Mouse (Mus musculus): ENCODE results near the gene Atxn10.

Gene Atxn10

GRCm38 (mm10) chr15:85336301-85336991 lies 401 bp downstream of the Atxn10 start:
- DNase-seq = peak; percentile 84

GRCm38 (mm10) chr15:85337219-85337618 lies 1.2 kb downstream of the Atxn10 start:
- no peak for DNase-seq

- DNase-seq = no peak
Measured at GRCm38 (mm10) chr15:85337979-85338378, 1.9 kb downstream of the Atxn10 start.

- DNase-seq = no peak
Measured at GRCm38 (mm10) chr15:85342246-85342645, 6.2 kb downstream of the Atxn10 start.

GRCm38 (mm10) chr15:85344673-85345072 lies 8.6 kb downstream of the Atxn10 start:
- DNase-seq = no peak

- DNase-seq = no peak
Measured at GRCm38 (mm10) chr15:85347058-85347700, 11.1 kb downstream of the Atxn10 start.

- no peak for DNase-seq
Measured at GRCm38 (mm10) chr15:85350144-85350543, 14.1 kb downstream of the Atxn10 start.

GRCm38 (mm10) chr15:85354060-85354459 lies 18.0 kb downstream of the Atxn10 start:
- DNase-seq = no peak

- no peak for DNase-seq
Measured at GRCm38 (mm10) chr15:85356112-85356511, 20.1 kb downstream of the Atxn10 start.

GRCm38 (mm10) chr15:85357465-85358225 lies 21.6 kb downstream of the Atxn10 start:
- no peak for DNase-seq

- DNase-seq = no peak
Measured at GRCm38 (mm10) chr15:85359483-85359882, 23.4 kb downstream of the Atxn10 start.

GRCm38 (mm10) chr15:85359901-85360300 lies 23.9 kb downstream of the Atxn10 start:
- DNase-seq = no peak

GRCm38 (mm10) chr15:85364366-85364765 lies 28.3 kb downstream of the Atxn10 start:
- no peak for DNase-seq

- no peak for DNase-seq
Measured at GRCm38 (mm10) chr15:85366938-85367337, 30.9 kb downstream of the Atxn10 start.

GRCm38 (mm10) chr15:85369765-85370164 lies 33.7 kb downstream of the Atxn10 start:
- DNase-seq = no peak

- no peak for DNase-seq
Measured at GRCm38 (mm10) chr15:85373125-85373524, 37.1 kb downstream of the Atxn10 start.

- no peak for DNase-seq
Measured at GRCm38 (mm10) chr15:85383477-85383876, 47.4 kb downstream of the Atxn10 start.

- DNase-seq = no peak
Measured at GRCm38 (mm10) chr15:85388696-85389095, 52.7 kb downstream of the Atxn10 start.

- no peak for DNase-seq
Measured at GRCm38 (mm10) chr15:85389915-85390314, 53.9 kb downstream of the Atxn10 start.

GRCm38 (mm10) chr15:85395360-85395759 lies 59.3 kb downstream of the Atxn10 start:
- no peak for DNase-seq

- no peak for DNase-seq
Measured at GRCm38 (mm10) chr15:85401926-85402325, 65.9 kb downstream of the Atxn10 start.

GRCm38 (mm10) chr15:85403256-85403731 lies 67.2 kb downstream of the Atxn10 start:
- DNase-seq = no peak

- DNase-seq = no peak
Measured at GRCm38 (mm10) chr15:85404739-85405138, 68.7 kb downstream of the Atxn10 start.

- no peak for DNase-seq
Measured at GRCm38 (mm10) chr15:85405567-85405966, 69.5 kb downstream of the Atxn10 start.

Measured in kidney, adult 18-20 months (tissue).